Mouse (Mus musculus): ENCODE results near the gene Phldb2. TPM values are rescaled to one million over a fixed set of nuclear protein-coding genes. Genes with fewer than 3 reads are reported as not detected.

The Phldb2 gene
- polyA plus RNA-seq, 1 experiment from 2014 or later: 35.2 TPM

DNA sequence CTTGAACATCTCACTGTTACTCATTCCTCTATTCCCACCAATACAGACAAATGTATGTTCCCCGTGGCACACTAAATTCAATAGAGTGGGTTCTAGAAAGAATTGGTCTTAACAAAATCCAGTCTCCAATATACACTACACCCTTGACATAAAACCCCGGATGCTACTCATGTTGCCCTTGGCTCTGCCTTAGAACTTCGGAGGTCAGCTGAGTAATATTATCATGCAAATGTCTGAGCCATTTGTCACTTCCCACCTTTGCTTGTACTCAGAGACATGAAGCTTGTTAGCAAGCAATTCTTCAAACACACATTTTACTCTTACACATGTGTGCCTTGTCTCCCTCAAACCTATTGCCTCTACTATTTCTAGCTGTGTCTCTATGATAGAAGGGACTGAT lies 138.8 kb downstream of the Phldb2 start:
- Histone ChIP-seq H3K27me3 (replicated peaks; ENCODE audit: control insufficient read depth, insufficient read depth, low read length) (no peaks in the 10 kb centered on the region), H3K9ac (ENCODE audit: low read length) (no peak overlapping the region), H3K36me3 (ENCODE audit: control insufficient read depth, insufficient read depth, low read length) (peaks cover 10% of the 10 kb centered on the region), H3K4me3 (ENCODE audit: low read depth, low read length) (no peak overlapping the region), H3K4me2 (ENCODE audit: low read length) (no peak overlapping the region), H3K27ac (ENCODE audit: low read depth) (no peak overlapping the region), H3K4me1 (replicated peaks; ENCODE audit: control insufficient read depth, insufficient read depth, low read length) (peaks cover 18% of the 10 kb centered on the region), H3K9me3 (ENCODE audit: control insufficient read depth, low read length) (no peaks in the 10 kb centered on the region)
- ATAC-seq (replicated peaks; ENCODE audit: low FRiP score, low TSS enrichment, low read depth) (no peak), DNase-seq (ENCODE audit: low spot score) (no peak)
- 86% methylated on average over 3 of the region's 3 CpGs for WGBS

DNA sequence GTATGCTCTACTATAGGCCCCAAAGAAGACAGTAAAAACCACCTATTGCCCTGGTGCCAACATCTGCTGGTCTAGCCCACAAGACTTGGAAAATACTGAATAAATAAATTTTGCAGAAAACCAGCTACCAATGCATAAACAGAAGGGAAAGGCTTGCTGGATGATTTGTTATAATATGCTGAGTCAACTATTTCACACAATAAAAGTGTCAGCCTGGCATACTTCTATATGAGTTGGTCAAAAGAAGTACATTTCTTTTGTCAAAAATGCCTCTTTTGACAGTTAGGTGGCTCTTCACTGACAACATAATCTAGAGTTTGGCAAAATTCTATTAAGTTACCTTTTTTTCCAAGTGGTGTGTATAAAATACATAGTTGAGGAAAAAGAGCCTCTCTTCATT lies 141.6 kb downstream of the Phldb2 start:
- Histone ChIP-seq H3K36me3 (ENCODE audit: control insufficient read depth, insufficient read depth, low read length) (peaks cover 21% of the 10 kb centered on the region), H3K9ac (ENCODE audit: low read length) (no peak overlapping the region)

DNA sequence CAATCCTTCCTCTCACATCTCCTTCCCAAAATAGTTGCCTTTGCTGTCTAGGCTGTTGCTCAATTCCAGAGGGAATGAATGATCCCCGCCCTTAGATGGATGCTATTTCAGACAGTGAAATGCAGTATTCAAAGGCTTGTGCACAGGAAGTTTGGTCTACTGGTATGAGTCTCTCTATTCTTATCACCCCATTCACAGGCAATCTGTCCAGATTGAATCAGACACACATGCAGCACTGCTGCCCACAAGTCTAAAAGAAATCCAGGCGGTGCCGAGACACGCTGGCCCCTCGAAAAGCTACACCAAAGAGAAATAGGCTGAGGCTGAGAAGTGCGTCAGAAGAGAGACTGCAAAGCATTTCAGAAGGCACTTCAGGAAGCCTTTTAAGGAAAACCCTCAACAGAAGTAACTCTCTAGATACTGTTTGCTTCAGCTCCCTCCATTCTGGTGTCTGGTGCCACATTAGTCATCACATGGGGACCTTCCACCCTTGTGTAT lies 142.5 kb downstream of the Phldb2 start:
- 58% methylated on average over 6 of the region's 6 CpGs for WGBS
- Histone ChIP-seq H3K9me3 (ENCODE audit: control insufficient read depth, low read length) (no peaks in the 10 kb centered on the region), H3K4me3 (ENCODE audit: low read depth, low read length) (no peak overlapping the region), H3K9ac (ENCODE audit: low read length) (no peak overlapping the region), H3K4me2 (ENCODE audit: low read length) (no peak overlapping the region), H3K27ac (ENCODE audit: low read depth) (peak overlapping the region; percentile 43; the same call in 1 of the 2 replicates), H3K36me3 (ENCODE audit: control insufficient read depth, insufficient read depth, low read length) (peaks cover 29% of the 10 kb centered on the region), H3K27me3 (replicated peaks; ENCODE audit: control insufficient read depth, insufficient read depth, low read length) (no peaks in the 10 kb centered on the region), H3K4me1 (replicated peaks; ENCODE audit: control insufficient read depth, insufficient read depth, low read length) (peaks cover 18% of the 10 kb centered on the region)
- no peak for DNase-seq (ENCODE audit: low spot score)
- ATAC-seq (replicated peaks; ENCODE audit: low FRiP score, low TSS enrichment, low read depth): no peak

More for the DNA sequence above, 141.6 kb downstream of the Phldb2 start:
- H3K27me3 ChIP-seq (replicated peaks; ENCODE audit: control insufficient read depth, insufficient read depth, low read length): no peaks in the 10 kb centered on the region
- H3K9me3 ChIP-seq (ENCODE audit: control insufficient read depth, low read length): no peaks in the 10 kb centered on the region
- no peak overlapping the region for H3K27ac ChIP-seq (ENCODE audit: low read depth)
- no peak overlapping the region for H3K4me2 ChIP-seq (ENCODE audit: low read length)
- ATAC-seq (replicated peaks; ENCODE audit: low FRiP score, low TSS enrichment, low read depth) (no peak), DNase-seq (ENCODE audit: low spot score) (no peak)
- no peak overlapping the region for H3K4me3 ChIP-seq (ENCODE audit: low read depth, low read length)
- peaks cover 18% of the 10 kb centered on the region for H3K4me1 ChIP-seq (replicated peaks; ENCODE audit: control insufficient read depth, insufficient read depth, low read length)

DNA sequence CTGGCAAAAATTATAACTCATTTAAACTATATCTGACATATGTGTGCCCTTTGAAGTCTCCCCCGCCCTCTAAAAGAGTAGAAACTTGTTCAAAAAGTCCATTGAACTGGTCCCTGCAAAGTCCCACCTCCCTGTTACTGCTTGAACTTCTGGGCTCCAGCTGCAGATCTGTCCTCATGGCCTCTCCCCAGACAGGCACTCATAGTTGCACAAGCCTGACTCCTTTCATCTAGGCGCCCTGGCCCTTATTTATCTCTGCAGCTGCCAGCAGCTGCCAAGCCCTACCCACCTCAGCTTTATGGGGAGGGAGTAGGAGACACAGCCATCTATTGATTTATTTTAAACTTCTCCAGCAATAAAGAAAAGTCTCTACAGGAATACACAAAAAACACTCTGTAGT lies 143.2 kb downstream of the Phldb2 start:
- DNase-seq (ENCODE audit: low spot score) (no peak), ATAC-seq (replicated peaks; ENCODE audit: low FRiP score, low TSS enrichment, low read depth) (peak; percentile 84)
- Histone ChIP-seq H3K9me3 (ENCODE audit: control insufficient read depth, low read length) (no peaks in the 10 kb centered on the region), H3K27me3 (replicated peaks; ENCODE audit: control insufficient read depth, insufficient read depth, low read length) (no peaks in the 10 kb centered on the region), H3K4me2 (ENCODE audit: low read length) (no peak overlapping the region), H3K4me1 (replicated peaks; ENCODE audit: control insufficient read depth, insufficient read depth, low read length) (peaks cover 18% of the 10 kb centered on the region), H3K4me3 (ENCODE audit: low read depth, low read length) (no peak overlapping the region), H3K9ac (ENCODE audit: low read length) (no peak overlapping the region), H3K27ac (ENCODE audit: low read depth) (peak overlapping the region; percentile 43; the same call in 1 of the 2 replicates), H3K36me3 (ENCODE audit: control insufficient read depth, insufficient read depth, low read length) (peaks cover 34% of the 10 kb centered on the region)
- 29% methylated on average over 2 of the region's 2 CpGs for WGBS

DNA sequence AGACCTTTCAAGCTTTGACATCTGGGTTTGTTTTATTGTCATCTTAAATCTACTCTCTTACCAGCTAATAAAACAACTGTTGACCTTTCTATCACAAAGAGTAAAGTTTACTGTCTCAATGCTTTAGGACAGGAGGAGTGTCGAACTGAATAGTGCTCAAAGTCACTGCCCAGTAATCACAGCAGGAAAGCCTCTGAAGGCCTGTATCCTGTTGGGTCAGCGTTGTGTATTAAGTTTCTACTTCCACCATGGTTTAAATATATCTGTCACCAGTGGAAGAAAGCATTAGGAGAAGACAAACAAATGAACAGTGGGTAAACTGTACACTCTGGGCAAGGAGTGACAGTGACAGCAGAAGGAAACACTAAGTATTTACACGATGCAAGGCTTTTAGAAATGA lies 148.7 kb downstream of the Phldb2 start:
- no peaks in the 10 kb centered on the region for H3K9me3 ChIP-seq (ENCODE audit: control insufficient read depth, low read length)
- DNase-seq (ENCODE audit: low spot score) (no peak), ATAC-seq (replicated peaks; ENCODE audit: low FRiP score, low TSS enrichment, low read depth) (no peak)
- WGBS: 66% methylated on average over 3 of the region's 3 CpGs
- no peak overlapping the region for H3K27ac ChIP-seq (ENCODE audit: low read depth)
- H3K4me3 ChIP-seq (ENCODE audit: low read depth, low read length): no peak overlapping the region
- H3K36me3 ChIP-seq (ENCODE audit: control insufficient read depth, insufficient read depth, low read length): peaks cover 70% of the 10 kb centered on the region
- no peak overlapping the region for H3K9ac ChIP-seq (ENCODE audit: low read length)
- no peaks in the 10 kb centered on the region for H3K27me3 ChIP-seq (replicated peaks; ENCODE audit: control insufficient read depth, insufficient read depth, low read length)
- H3K4me1 ChIP-seq (replicated peaks; ENCODE audit: control insufficient read depth, insufficient read depth, low read length): peaks cover under 1% of the 10 kb centered on the region; the same call in 1 of the 2 replicates
- H3K4me2 ChIP-seq (ENCODE audit: low read length): no peak overlapping the region

DNA sequence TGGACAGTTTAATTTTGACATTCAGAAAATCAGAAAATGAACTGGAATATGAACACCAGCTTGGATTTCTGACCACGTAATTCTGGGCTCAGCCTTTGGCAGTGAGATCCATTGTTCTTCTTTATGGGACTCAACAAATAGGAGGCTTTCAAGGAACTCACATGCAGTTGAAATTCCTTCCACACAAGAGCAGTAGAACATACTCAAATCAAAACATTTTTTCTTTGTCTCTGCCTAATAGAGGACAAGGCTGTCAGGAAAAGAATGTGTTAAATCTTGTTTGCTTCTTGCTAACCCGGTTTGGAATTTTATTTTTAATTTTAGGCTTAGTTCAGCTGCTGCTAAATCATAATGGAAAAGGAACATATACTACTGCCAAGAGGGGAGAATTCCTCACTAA lies 153.0 kb downstream of the Phldb2 start:
- no peak for DNase-seq (ENCODE audit: low spot score)
- H3K9me3 ChIP-seq (ENCODE audit: control insufficient read depth, low read length): no peaks in the 10 kb centered on the region
- H3K4me2 ChIP-seq (ENCODE audit: low read length): no peak overlapping the region
- 65% methylated on average over 2 of the region's 2 CpGs for WGBS
- no peaks in the 10 kb centered on the region for H3K27me3 ChIP-seq (replicated peaks; ENCODE audit: control insufficient read depth, insufficient read depth, low read length)
- no peak overlapping the region for H3K4me3 ChIP-seq (ENCODE audit: low read depth, low read length)
- no peak overlapping the region for H3K27ac ChIP-seq (ENCODE audit: low read depth)
- no peaks in the 10 kb centered on the region for H3K4me1 ChIP-seq (replicated peaks; ENCODE audit: control insufficient read depth, insufficient read depth, low read length)
- H3K36me3 ChIP-seq (ENCODE audit: control insufficient read depth, insufficient read depth, low read length): peaks cover 68% of the 10 kb centered on the region
- H3K9ac ChIP-seq (ENCODE audit: low read length): no peak overlapping the region
- no peak for ATAC-seq (replicated peaks; ENCODE audit: low FRiP score, low TSS enrichment, low read depth)

DNA sequence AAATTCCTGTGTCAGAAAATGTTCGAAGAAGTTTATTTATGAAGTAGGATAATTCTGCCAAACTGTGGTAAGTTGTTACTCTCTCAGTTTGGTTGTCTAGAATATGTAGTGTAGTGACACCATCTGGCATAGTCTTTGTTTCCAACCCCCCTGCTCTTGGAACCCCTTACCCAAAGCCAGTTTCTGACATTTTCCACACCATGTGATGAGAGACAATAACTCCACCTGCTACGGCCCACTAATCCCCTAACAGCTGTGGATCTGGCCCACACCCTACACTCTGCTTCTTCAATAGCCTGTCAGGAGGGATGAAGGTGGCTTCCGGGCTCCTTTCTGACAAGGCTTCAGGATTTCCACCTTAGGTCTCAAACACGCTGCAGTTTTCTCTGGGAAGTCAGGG lies 154.2 kb downstream of the Phldb2 start:
- no peaks in the 10 kb centered on the region for H3K4me1 ChIP-seq (replicated peaks; ENCODE audit: control insufficient read depth, insufficient read depth, low read length)
- ATAC-seq (replicated peaks; ENCODE audit: low FRiP score, low TSS enrichment, low read depth) (no peak), DNase-seq (ENCODE audit: low spot score) (no peak)
- H3K27ac ChIP-seq (ENCODE audit: low read depth): no peak overlapping the region
- peaks cover 69% of the 10 kb centered on the region for H3K36me3 ChIP-seq (ENCODE audit: control insufficient read depth, insufficient read depth, low read length)
- no peak overlapping the region for H3K9ac ChIP-seq (ENCODE audit: low read length)
- H3K27me3 ChIP-seq (replicated peaks; ENCODE audit: control insufficient read depth, insufficient read depth, low read length): no peaks in the 10 kb centered on the region
- 56% methylated on average over 4 of the region's 4 CpGs for WGBS
- H3K4me2 ChIP-seq (ENCODE audit: low read length): no peak overlapping the region
- H3K4me3 ChIP-seq (ENCODE audit: low read depth, low read length): no peak overlapping the region
- no peaks in the 10 kb centered on the region for H3K9me3 ChIP-seq (ENCODE audit: control insufficient read depth, low read length)

DNA sequence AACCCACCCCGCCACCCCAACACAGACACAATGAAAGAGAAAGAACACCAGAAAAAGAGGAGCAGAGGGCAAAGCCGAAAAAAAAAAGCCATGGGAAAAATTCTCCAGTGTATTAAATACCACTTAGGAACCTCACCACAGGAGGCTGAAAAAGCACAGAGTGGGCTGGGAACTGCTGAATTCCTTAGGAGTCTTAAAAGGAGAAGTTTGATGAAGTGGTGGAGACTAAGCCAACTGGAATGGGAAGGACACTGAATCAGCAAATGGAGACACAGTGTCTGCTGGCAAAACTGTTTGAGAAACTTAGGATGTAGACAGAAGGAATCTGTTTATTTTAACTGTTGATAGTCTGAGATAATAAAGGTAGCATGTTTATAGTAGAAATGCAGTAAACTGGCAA lies 154.8 kb downstream of the Phldb2 start:
- H3K27ac ChIP-seq (ENCODE audit: low read depth): no peak overlapping the region
- ATAC-seq (replicated peaks; ENCODE audit: low FRiP score, low TSS enrichment, low read depth) (no peak), DNase-seq (ENCODE audit: low spot score) (no peak)
- no peaks in the 10 kb centered on the region for H3K4me1 ChIP-seq (replicated peaks; ENCODE audit: control insufficient read depth, insufficient read depth, low read length)
- no peak overlapping the region for H3K4me2 ChIP-seq (ENCODE audit: low read length)
- peaks cover 72% of the 10 kb centered on the region for H3K36me3 ChIP-seq (ENCODE audit: control insufficient read depth, insufficient read depth, low read length)
- no peaks in the 10 kb centered on the region for H3K27me3 ChIP-seq (replicated peaks; ENCODE audit: control insufficient read depth, insufficient read depth, low read length)
- 75% methylated on average over 2 of the region's 2 CpGs for WGBS
- no peak overlapping the region for H3K4me3 ChIP-seq (ENCODE audit: low read depth, low read length)
- no peak overlapping the region for H3K9ac ChIP-seq (ENCODE audit: low read length)
- no peaks in the 10 kb centered on the region for H3K9me3 ChIP-seq (ENCODE audit: control insufficient read depth, low read length)

DNA sequence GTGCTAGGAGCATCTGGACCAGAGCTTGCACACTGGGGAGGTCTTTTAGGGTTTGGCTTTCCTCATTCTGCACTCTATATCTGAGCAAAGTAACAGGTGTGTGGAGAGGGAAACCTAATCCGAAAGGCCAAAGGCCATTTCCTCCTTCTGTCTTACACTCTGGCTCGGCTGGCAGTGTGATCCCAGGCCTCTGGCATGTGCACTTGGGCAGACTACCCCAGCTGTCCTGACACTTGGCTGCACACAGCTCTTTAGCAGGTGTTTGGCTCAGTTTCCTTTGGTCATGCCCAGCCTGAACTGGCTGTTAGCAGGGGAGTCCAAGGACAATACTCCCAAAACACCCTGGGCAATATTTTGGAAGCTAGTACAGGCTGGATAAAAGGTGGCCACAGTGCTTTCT lies 156.6 kb downstream of the Phldb2 start:
- H3K36me3 ChIP-seq (ENCODE audit: control insufficient read depth, insufficient read depth, low read length): peaks cover 69% of the 10 kb centered on the region
- H3K27ac ChIP-seq (ENCODE audit: low read depth): no peak overlapping the region
- H3K4me1 ChIP-seq (replicated peaks; ENCODE audit: control insufficient read depth, insufficient read depth, low read length): no peaks in the 10 kb centered on the region
- DNase-seq (ENCODE audit: low spot score) (no peak), ATAC-seq (replicated peaks; ENCODE audit: low FRiP score, low TSS enrichment, low read depth) (no peak)
- no peak overlapping the region for H3K4me3 ChIP-seq (ENCODE audit: low read depth, low read length)
- no peaks in the 10 kb centered on the region for H3K27me3 ChIP-seq (replicated peaks; ENCODE audit: control insufficient read depth, insufficient read depth, low read length)
- no peaks in the 10 kb centered on the region for H3K9me3 ChIP-seq (ENCODE audit: control insufficient read depth, low read length)
- WGBS: 58% methylated on average over 2 of the region's 2 CpGs
- H3K4me2 ChIP-seq (ENCODE audit: low read length): no peak overlapping the region
- no peak overlapping the region for H3K9ac ChIP-seq (ENCODE audit: low read length)
